Mouse (Mus musculus): Measurements from ENCODE around the gene Ndufb6. TPM values are rescaled to one million over a fixed set of nuclear protein-coding genes. Genes with fewer than 3 reads are reported as not detected.

Gene Ndufb6
- 44.4 and 297 TPM in 2 replicates for polyA plus RNA-seq (2012; ENCODE audit: insufficient read depth, low replicate concordance)

DNA sequence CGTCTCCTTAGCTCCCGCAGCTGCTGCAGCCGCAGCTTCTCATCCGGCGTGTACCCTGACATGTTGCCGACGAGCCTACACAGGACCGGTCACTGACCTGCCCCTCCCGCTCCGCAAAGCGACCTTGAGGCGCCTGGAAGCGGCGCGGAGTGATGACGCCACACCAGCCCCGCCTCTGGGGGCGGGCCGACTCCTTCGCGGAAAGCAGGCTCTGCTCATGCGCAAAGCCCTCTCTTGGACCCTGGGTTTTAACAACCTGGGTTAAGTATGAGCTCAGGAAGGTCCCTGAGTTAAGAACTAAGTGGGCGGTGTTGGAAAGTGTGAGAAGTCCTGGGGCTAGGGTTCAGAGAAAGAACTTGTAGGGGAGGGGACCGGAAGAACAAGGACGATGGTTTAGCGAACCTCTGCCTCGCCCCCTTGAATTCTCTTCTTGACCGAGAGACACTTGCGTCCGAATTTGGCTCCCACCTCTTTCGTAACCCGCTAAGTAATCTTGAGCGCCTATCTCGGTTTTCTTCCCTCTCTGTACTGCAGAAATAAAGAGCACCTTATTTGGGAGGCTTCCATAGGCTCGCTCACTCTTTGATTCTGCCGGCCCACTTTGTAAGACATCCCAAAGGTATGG is at the start of gene Ndufb6:
Ndufb6 (minus strand) TSS at position 146 of the 625 bp plus-strand sequence.
- Histone ChIP-seq H3K9me3 (no peaks in the 10 kb centered on the region), H3K36me3 (replicated peaks; ENCODE audit: low read length) (peaks cover 27% of the 10 kb centered on the region)
- TF ChIP-seq GATA1 (IDR thresholded peaks at IDR 0.05; ENCODE audit: borderline replicate concordance, low read length) (no peak), FLI1 (IDR thresholded peaks at IDR 0.05; ENCODE audit: low read length) (no peak)

GRCm38 (mm10) chr4:40327161-40327560 is 47.9 kb upstream of the Ndufb6 start:
- TF ChIP-seq FLI1 (IDR thresholded peaks at IDR 0.05; ENCODE audit: low read length) = no peak
- no peak for TF ChIP-seq GATA1 (IDR thresholded peaks at IDR 0.05; ENCODE audit: borderline replicate concordance, low read length)
- H3K4me3 ChIP-seq (replicated peaks) = no peak overlapping the region
- peaks cover 54% of the 10 kb centered on the region for H3K4me1 ChIP-seq
- no peaks in the 10 kb centered on the region for H3K9me3 ChIP-seq
- no peaks in the 10 kb centered on the region for H3K27me3 ChIP-seq (replicated peaks)
- H3K36me3 ChIP-seq (replicated peaks; ENCODE audit: low read length) = no peaks in the 10 kb centered on the region

More for the DNA sequence above, at the start of gene Ndufb6:
- peaks cover 21% of the 10 kb centered on the region for H3K4me1 ChIP-seq
- H3K27me3 ChIP-seq (replicated peaks) = no peaks in the 10 kb centered on the region
- H3K4me3 ChIP-seq (replicated peaks) = peak within 1 kb of the TSS; percentile 97

DNA sequence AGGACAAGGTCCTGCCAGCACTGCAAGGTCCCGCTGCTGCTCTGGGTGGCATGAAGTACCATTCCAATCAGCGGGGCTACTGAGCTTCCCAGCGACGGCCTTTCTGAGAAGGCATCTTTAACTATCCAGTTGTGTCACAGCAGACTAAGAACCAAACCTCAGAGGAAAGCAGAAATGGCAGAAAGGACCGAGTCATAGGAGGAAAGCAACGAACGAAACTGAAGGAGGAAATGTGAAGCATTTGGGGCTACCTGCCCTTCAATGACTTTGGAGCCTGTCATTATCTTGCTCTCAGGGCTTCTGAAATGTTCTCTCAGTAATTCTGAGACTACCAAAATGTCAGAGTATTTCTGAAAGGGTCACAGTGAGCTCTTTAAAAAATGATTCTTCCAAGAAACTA is 45.4 kb upstream of the Ndufb6 start:
- Histone ChIP-seq H3K27me3 (replicated peaks) (no peaks in the 10 kb centered on the region), H3K4me3 (replicated peaks) (no peak overlapping the region), H3K9me3 (no peaks in the 10 kb centered on the region), H3K36me3 (replicated peaks; ENCODE audit: low read length) (no peaks in the 10 kb centered on the region), H3K4me1 (peaks cover 48% of the 10 kb centered on the region)
- no peak for TF ChIP-seq FLI1 (IDR thresholded peaks at IDR 0.05; ENCODE audit: low read length)
- no peak for TF ChIP-seq GATA1 (IDR thresholded peaks at IDR 0.05; ENCODE audit: borderline replicate concordance, low read length)

DNA sequence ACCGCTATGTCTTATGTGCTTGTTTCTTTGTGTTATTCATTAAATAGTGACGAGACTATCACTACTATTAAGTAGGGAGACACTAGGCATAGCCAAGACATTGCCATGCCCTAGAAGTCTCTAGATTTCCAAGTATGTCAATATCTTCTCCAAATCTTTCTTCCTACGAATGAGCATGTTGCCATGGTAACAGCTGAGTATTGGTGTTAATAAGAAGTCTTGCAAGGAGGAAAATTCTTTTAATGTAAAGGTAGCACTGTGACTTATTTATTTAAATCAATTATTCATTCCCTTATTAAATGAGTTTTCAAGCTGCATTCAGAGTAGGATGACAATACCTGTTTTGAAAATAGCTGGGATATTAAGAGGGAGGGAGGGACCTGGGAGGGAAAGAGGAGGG is 38.2 kb upstream of the Ndufb6 start:
- Histone ChIP-seq H3K4me3 (replicated peaks) (no peak overlapping the region), H3K9me3 (peaks cover 4% of the 10 kb centered on the region; the same call in 1 of the 2 replicates), H3K4me1 (peaks cover 22% of the 10 kb centered on the region), H3K27me3 (replicated peaks) (no peaks in the 10 kb centered on the region), H3K36me3 (replicated peaks; ENCODE audit: low read length) (no peaks in the 10 kb centered on the region)
- TF ChIP-seq GATA1 (IDR thresholded peaks at IDR 0.05; ENCODE audit: borderline replicate concordance, low read length) (no peak), FLI1 (IDR thresholded peaks at IDR 0.05; ENCODE audit: low read length) (no peak)

DNA sequence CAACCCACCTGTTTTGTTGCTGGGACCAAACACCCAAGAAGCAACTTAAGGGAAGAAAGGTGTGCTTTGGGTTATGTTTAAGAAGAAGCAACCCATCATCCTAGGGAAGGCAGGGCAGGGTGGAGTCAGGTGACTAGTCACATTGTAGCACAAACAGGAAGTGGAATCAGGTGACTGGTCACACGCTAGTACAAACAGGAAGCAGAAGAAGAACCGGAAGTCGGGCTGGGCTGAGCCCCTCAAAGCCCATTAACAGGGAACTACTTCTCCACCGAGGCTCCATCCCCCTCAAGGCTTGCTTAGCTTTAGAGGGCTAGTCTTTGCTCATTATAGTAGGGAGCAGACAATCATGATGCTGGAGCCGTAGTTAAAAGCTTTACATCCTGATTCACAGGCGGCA is 33.8 kb upstream of the Ndufb6 start:
- H3K4me1 ChIP-seq = peaks cover 26% of the 10 kb centered on the region
- H3K27me3 ChIP-seq (replicated peaks) = peaks cover 3% of the 10 kb centered on the region
- no peak overlapping the region for H3K4me3 ChIP-seq (replicated peaks)
- H3K9me3 ChIP-seq = peaks cover 4% of the 10 kb centered on the region
- H3K36me3 ChIP-seq (replicated peaks; ENCODE audit: low read length) = no peaks in the 10 kb centered on the region
- TF ChIP-seq FLI1 (IDR thresholded peaks at IDR 0.05; ENCODE audit: low read length) (no peak), GATA1 (IDR thresholded peaks at IDR 0.05; ENCODE audit: borderline replicate concordance, low read length) (no peak)

DNA sequence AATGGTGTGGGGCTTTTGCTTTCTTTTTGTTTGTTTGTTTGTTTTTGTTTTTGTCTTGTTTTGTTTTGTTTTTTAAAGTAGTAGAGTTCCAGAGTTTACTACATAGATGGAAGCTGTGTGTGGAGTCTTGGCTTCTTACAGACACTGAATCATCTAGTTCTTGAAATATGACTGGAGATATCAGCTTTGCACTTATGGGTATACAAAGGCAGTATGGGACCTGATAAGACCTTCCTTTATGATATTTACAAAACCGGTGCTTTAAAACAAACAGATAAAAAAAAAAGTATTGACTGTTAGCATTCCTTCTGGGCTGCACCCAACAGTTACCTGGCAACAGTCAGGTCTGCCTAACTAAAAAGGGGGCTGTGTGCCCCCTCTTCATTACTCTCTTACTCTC is 33.0 kb upstream of the Ndufb6 start:
- peaks cover 11% of the 10 kb centered on the region for H3K9me3 ChIP-seq
- H3K4me3 ChIP-seq (replicated peaks) = no peak overlapping the region
- no peak for TF ChIP-seq FLI1 (IDR thresholded peaks at IDR 0.05; ENCODE audit: low read length)
- TF ChIP-seq GATA1 (IDR thresholded peaks at IDR 0.05; ENCODE audit: borderline replicate concordance, low read length) = no peak
- no peaks in the 10 kb centered on the region for H3K36me3 ChIP-seq (replicated peaks; ENCODE audit: low read length)
- H3K4me1 ChIP-seq = peaks cover 26% of the 10 kb centered on the region
- peaks cover 6% of the 10 kb centered on the region for H3K27me3 ChIP-seq (replicated peaks)

GRCm38 (mm10) chr4:40310796-40311383 is 31.7 kb upstream of the Ndufb6 start:
- Histone ChIP-seq H3K4me3 (replicated peaks) (no peak overlapping the region), H3K27me3 (replicated peaks) (peaks cover 6% of the 10 kb centered on the region), H3K4me1 (peaks cover 26% of the 10 kb centered on the region), H3K9me3 (peaks cover 17% of the 10 kb centered on the region), H3K36me3 (replicated peaks; ENCODE audit: low read length) (no peaks in the 10 kb centered on the region)
- TF ChIP-seq FLI1 (IDR thresholded peaks at IDR 0.05; ENCODE audit: low read length) (no peak), GATA1 (IDR thresholded peaks at IDR 0.05; ENCODE audit: borderline replicate concordance, low read length) (no peak)

DNA sequence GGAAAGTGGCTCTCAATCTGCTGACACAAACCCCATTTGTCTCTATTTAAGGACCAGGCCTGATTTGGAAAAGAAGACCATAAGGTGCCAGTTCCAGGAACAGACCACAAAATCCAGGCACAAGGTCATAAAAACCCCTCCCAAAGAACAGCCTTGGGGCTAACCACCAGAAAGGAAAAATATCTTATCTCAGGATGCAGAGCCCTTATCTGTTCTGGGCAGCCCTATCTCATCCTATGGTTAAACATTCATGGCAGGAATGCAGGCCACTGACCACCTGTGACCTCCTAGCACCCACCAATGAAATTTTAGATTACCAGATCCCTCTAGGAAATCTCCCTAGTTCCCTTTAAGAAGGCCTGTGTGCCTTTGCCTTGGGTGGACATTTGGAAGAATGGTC is 30.5 kb upstream of the Ndufb6 start:
- TF ChIP-seq FLI1 (IDR thresholded peaks at IDR 0.05; ENCODE audit: low read length) (no peak), GATA1 (IDR thresholded peaks at IDR 0.05; ENCODE audit: borderline replicate concordance, low read length) (no peak)
- peaks cover 12% of the 10 kb centered on the region for H3K27me3 ChIP-seq (replicated peaks)
- peaks cover 17% of the 10 kb centered on the region for H3K9me3 ChIP-seq
- peaks cover 26% of the 10 kb centered on the region for H3K4me1 ChIP-seq
- no peaks in the 10 kb centered on the region for H3K36me3 ChIP-seq (replicated peaks; ENCODE audit: low read length)
- no peak overlapping the region for H3K4me3 ChIP-seq (replicated peaks)

DNA sequence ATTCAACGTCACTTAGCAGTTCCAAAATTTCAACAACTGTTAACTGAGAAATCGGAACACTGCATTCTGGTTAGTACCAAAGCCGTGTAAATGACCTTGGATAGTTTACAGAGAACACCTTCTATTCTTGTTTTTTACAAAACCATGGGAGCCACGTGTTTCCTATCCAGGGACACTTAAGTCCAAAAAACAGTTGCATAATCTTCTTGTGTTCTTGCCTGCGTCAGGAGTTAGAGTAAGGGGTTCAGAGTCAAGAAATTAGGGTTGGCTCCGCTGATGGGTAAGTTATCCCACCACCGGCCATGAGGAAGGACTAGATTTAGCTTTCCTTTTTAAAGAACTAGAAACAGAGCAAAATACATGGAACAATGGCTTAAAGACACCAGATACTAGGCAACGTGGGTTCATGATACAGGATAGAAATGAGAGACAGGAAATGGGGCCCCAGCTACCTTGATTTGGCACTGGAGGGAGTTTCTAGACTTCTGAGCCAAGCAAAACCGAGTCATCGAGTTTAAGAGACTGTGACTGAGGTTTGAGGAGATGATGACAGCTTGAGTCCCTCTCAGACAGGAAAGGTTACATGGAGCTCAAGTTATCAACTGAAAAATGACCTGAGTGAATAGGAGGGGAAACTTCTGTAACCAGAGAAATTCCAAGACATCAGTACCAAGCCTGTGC is 23.4 kb upstream of the Ndufb6 start:
- TF ChIP-seq GATA1 (IDR thresholded peaks at IDR 0.05; ENCODE audit: borderline replicate concordance, low read length) (no peak), FLI1 (IDR thresholded peaks at IDR 0.05; ENCODE audit: low read length) (no peak)
- H3K27me3 ChIP-seq (replicated peaks) = peaks cover 13% of the 10 kb centered on the region
- peaks cover 32% of the 10 kb centered on the region for H3K4me1 ChIP-seq
- no peaks in the 10 kb centered on the region for H3K36me3 ChIP-seq (replicated peaks; ENCODE audit: low read length)
- H3K4me3 ChIP-seq (replicated peaks) = no peak overlapping the region
- peaks cover 8% of the 10 kb centered on the region for H3K9me3 ChIP-seq
